ENCODE assay signal across 24 mouse cellular contexts in genomic region chr3:133901931-133902330, GRCm38 (mm10).
"Had no signal": no experiment of that assay in that cellular context is flagged by ENCODE, and none has a peak within 500 bp of the region (broad histone marks: within the 10 kb centered on the region; RNA-seq: fewer than 3 reads in every experiment).

No protein-coding gene starts in this region.

- H3K4me2 ChIP-seq: heart, embryonic 11.5 days; heart, embryonic 13.5 days; heart, embryonic 15.5 days; hindbrain, embryonic 12.5 days; hindbrain, embryonic 14.5 days; intestine, embryonic 15.5 days; limb, embryonic 12.5 days; liver, embryonic 11.5 days had no signal

- H3K9ac ChIP-seq: heart, embryonic 13.5 days; heart, embryonic 15.5 days; hindbrain, embryonic 12.5 days; hindbrain, embryonic 14.5 days; intestine, embryonic 15.5 days; limb, embryonic 12.5 days had no signal

- H3K27me3 ChIP-seq: heart, embryonic 13.5 days; heart, embryonic 15.5 days; hindbrain, embryonic 12.5 days; intestine, embryonic 15.5 days; limb, embryonic 12.5 days had no signal

- ATAC-seq: hindbrain, embryonic 16.5 days; inflammation-experienced regulatory T-cells, adult 6 months; intestine, embryonic 15.5 days; intestine, postnatal 0 days had no signal

- H3K4me1 ChIP-seq: heart, embryonic 13.5 days; heart, embryonic 15.5 days; hindbrain, embryonic 10.5 days; hindbrain, embryonic 12.5 days; intestine, embryonic 15.5 days; limb, embryonic 10.5 days; limb, embryonic 12.5 days had no signal

- H3K27ac ChIP-seq: heart, adult 2 months; heart, embryonic 13.5 days; heart, embryonic 15.5 days; hindbrain, embryonic 10.5 days; hindbrain, embryonic 12.5 days; hindbrain, embryonic 14.5 days; intestine, embryonic 15.5 days; layer of hippocampus, adult 2 months; left cerebral cortex, adult 2 months; limb, embryonic 10.5 days; limb, embryonic 12.5 days had no signal

- H3K9me3 ChIP-seq: heart, embryonic 13.5 days; heart, embryonic 15.5 days; hindbrain, embryonic 10.5 days; hindbrain, embryonic 12.5 days; intestine, embryonic 15.5 days; limb, embryonic 10.5 days; limb, embryonic 12.5 days had no signal

- DNase-seq: gastrocnemius, postnatal 25 days; heart, adult 2 months; heart, postnatal 4 days; kidney, adult 18-20 months; kidney, adult 8-10 months; kidney, postnatal 10 days; kidney, postnatal 25 days; kidney, postnatal 4 days; liver had no signal

- H3K4me3 ChIP-seq: heart, adult 2 months; heart, embryonic 13.5 days; heart, embryonic 15.5 days; hindbrain, embryonic 10.5 days; hindbrain, embryonic 12.5 days; intestine, embryonic 15.5 days; layer of hippocampus, adult 2 months; left cerebral cortex, adult 2 months; limb, embryonic 10.5 days; limb, embryonic 12.5 days had no signal

- H3K36me3 ChIP-seq: heart, embryonic 13.5 days; heart, embryonic 15.5 days; hindbrain, embryonic 10.5 days; hindbrain, embryonic 12.5 days; intestine, embryonic 15.5 days; limb, embryonic 10.5 days; limb, embryonic 12.5 days had no signal
